Mouse (Mus musculus) CD8-positive naive resting alpha-beta T cell, adult 2 months (primary cell): ENCODE results near the gene Arid3c.

ENCODE experiments used
- DNase-seq, 2 experiments: peaks; one replicate each; pipeline ENCODE4 v3.0.0; 2022; ENCODE audit warnings: low read depth in 2 of 2, low spot score in 2 of 2

Arid3c gene

DNA sequence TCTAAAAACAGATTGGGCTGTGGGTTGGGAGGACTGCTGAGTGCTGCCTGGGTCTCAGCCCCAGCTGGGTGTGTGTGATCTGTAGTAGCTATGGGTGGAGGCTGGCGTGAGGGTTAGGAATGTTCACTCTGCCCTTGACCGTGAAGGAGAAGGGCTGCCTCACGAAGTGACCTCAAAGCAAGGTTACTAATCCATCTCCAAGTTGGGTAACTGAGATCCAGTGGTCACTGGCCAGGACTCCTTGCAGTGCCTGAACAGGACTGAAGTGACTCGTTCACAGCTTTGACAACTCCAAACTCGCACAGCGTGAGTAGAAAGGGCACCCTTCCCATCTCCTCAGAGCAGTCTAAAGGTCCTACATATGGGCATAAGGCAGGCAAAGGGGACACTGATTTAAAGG is 52.1 kb downstream of the Arid3c start:
- DNase-seq: no peak

DNA sequence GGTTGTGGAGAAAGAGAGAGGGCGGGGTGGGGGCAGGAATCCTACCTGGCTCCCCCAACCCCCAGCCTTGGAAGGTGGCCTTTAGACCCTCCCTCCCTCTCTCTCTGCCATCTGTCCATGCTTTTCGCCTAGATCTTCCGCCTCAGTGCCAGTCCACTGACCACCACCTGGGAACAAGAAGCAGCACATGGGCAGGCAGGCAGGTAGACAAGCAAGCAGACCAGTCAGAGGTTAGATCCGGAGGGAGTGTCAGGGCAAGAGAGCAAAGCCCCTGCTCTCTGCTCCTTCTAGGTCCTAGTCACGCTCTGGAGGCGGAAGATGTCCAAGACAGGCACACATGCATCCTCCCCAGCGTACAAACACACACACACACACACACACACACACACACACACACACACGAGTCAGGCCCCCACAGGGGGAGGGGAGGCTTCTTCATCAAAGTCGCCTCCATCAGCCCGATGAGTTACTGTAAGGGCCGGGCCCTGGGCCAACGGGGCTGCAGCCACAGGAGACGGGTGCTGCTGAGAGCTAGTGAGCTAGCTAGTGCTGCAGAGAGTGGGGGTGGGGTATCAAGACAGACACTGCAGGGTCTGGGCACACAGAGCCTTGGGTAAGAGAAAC is 53.8 kb downstream of the Arid3c start:
- no peak for DNase-seq

- DNase-seq: no peak
Observed at GRCm38 (mm10) chr4:41676248-41677005, 54.5 kb downstream of the Arid3c start.
